Mouse (Mus musculus) midbrain, embryonic 15.5 days (tissue): ENCODE results near the gene Ubl4b. TPM values are rescaled to one million over a fixed set of nuclear protein-coding genes. Genes with fewer than 3 reads are reported as not detected.

ENCODE experiments used
- ATAC-seq: fragments of 200-750 bp; cut with Nextera tagmentation; replicated peaks from 2 replicates; pipeline ENCODE4 v1.8.0; 2017; ENCODE audit warnings: moderate TSS enrichment
- H3K27ac ChIP-seq: fragments of 300-500 bp; sonication (generic); 2 replicates; pipeline ENCODE4 v1.5.1; 2015; ENCODE audit warnings: mild to moderate bottlenecking, inconsistent platforms
- H3K27me3 ChIP-seq: fragments of 300-500 bp; sonication (generic); replicated peaks from 2 replicates; pipeline ENCODE4 v1.6.1; 2015; ENCODE audit warnings: inconsistent platforms
- H3K36me3 ChIP-seq: fragments of 300-500 bp; sonication (generic); replicated peaks from 2 replicates; pipeline ENCODE4 v1.6.1; 2015; ENCODE audit warnings: inconsistent platforms
- H3K4me1 ChIP-seq: fragments of 300-500 bp; sonication (generic); 2 replicates; pipeline ENCODE4 v1.6.1; 2015; ENCODE audit warnings: inconsistent platforms
- H3K4me2 ChIP-seq: fragments of 300-500 bp; sonication (generic); 2 replicates; pipeline ENCODE4 v1.6.1; 2015; ENCODE audit warnings: inconsistent platforms, mild to moderate bottlenecking, moderate library complexity
- H3K4me3 ChIP-seq: fragments of 300-500 bp; sonication (generic); 2 replicates; pipeline ENCODE4 v1.5.1; 2015; ENCODE audit warnings: mild to moderate bottlenecking, inconsistent platforms
- H3K9ac ChIP-seq: fragments of 300-500 bp; sonication (generic); 2 replicates; pipeline ENCODE4 v1.6.1; 2015; ENCODE audit warnings: mild to moderate bottlenecking, inconsistent platforms
- H3K9me3 ChIP-seq: fragments of 300-500 bp; sonication (generic); 2 replicates; pipeline ENCODE4 v1.6.1; 2016; ENCODE audit warnings: inconsistent platforms
- WGBS: fragments of 180-500 bp; shearing (Covaris S2); methylation state at CpG from one replicate; pipeline ENCODE4 v1.1.7; 2015; ENCODE audit warnings: mixed read lengths; 5-methylcytosine and 5-hydroxymethylcytosine counted together
- polyA plus RNA-seq: library from polyadenylated mRNA; unstranded; fragments of >200 nt; fragmentation: Nextera tagmentation; extraction: Ambion mirVana; gene quantifications from 2 replicates; pipeline ENCODE4 v1.2.1, GENCODE M21; 2015

Gene Ubl4b
- polyA plus RNA-seq, 1 experiment from 2014 or later = not detected

- under 1% methylated on average over 17 of the region's 17 CpGs for WGBS
- H3K36me3 ChIP-seq = no peaks in the 10 kb centered on the region
- H3K9ac ChIP-seq = peak overlapping the region; percentile 45
Measured at GRCm38 (mm10) chr3:107536810-107537503, 17.9 kb downstream of the Ubl4b start.

GRCm38 (mm10) chr3:107534951-107535350 lies 19.9 kb downstream of the Ubl4b start:
- H3K27ac ChIP-seq = no peak overlapping the region
- H3K4me1 ChIP-seq = peaks cover 26% of the 10 kb centered on the region
- H3K27me3 ChIP-seq = no peaks in the 10 kb centered on the region
- no peak for ATAC-seq
- no peaks in the 10 kb centered on the region for H3K36me3 ChIP-seq
- H3K4me2 ChIP-seq = no peak overlapping the region
- 89% methylated on average over 7 of the region's 7 CpGs for WGBS
- no peaks in the 10 kb centered on the region for H3K9me3 ChIP-seq
- H3K9ac ChIP-seq = no peak overlapping the region
- H3K4me3 ChIP-seq = no peak overlapping the region

More at GRCm38 (mm10) chr3:107536810-107537503, 17.9 kb downstream of the Ubl4b start:
- no peaks in the 10 kb centered on the region for H3K27me3 ChIP-seq
- peak; percentile 90 for ATAC-seq
- H3K27ac ChIP-seq = peak overlapping the region; percentile 90
- H3K9me3 ChIP-seq = no peaks in the 10 kb centered on the region
- peak overlapping the region; percentile 27 for H3K4me3 ChIP-seq
- H3K4me2 ChIP-seq = peak overlapping the region; percentile 50
- H3K4me1 ChIP-seq = peaks cover 22% of the 10 kb centered on the region

GRCm38 (mm10) chr3:107533532-107533931 lies 21.3 kb downstream of the Ubl4b start:
- Histone ChIP-seq H3K9ac (no peak overlapping the region), H3K27me3 (no peaks in the 10 kb centered on the region), H3K4me2 (no peak overlapping the region), H3K4me1 (peaks cover 40% of the 10 kb centered on the region), H3K9me3 (no peaks in the 10 kb centered on the region), H3K36me3 (no peaks in the 10 kb centered on the region), H3K4me3 (no peak overlapping the region), H3K27ac (no peak overlapping the region)
- WGBS = 53% methylated on average over 4 of the region's 4 CpGs
- no peak for ATAC-seq

- Histone ChIP-seq H3K27ac (peak overlapping the region; percentile 94), H3K4me2 (no peak overlapping the region), H3K27me3 (no peaks in the 10 kb centered on the region), H3K36me3 (no peaks in the 10 kb centered on the region), H3K4me3 (no peak overlapping the region), H3K4me1 (peaks cover 33% of the 10 kb centered on the region), H3K9me3 (no peaks in the 10 kb centered on the region), H3K9ac (no peak overlapping the region)
- no peak for ATAC-seq
- WGBS = 79% methylated on average over 5 of the region's 5 CpGs
Measured at GRCm38 (mm10) chr3:107530581-107530980, 24.3 kb downstream of the Ubl4b start.

- 58% methylated on average over 5 of the region's 5 CpGs for WGBS
- H3K36me3 ChIP-seq = no peaks in the 10 kb centered on the region
- peak; percentile 59 for ATAC-seq
- no peak overlapping the region for H3K4me3 ChIP-seq
- peak overlapping the region; percentile 45 for H3K4me2 ChIP-seq
- H3K9me3 ChIP-seq = no peaks in the 10 kb centered on the region
- no peaks in the 10 kb centered on the region for H3K27me3 ChIP-seq
- H3K9ac ChIP-seq = no peak overlapping the region
- H3K27ac ChIP-seq = peak overlapping the region; percentile 94
- peaks cover 33% of the 10 kb centered on the region for H3K4me1 ChIP-seq
Measured at GRCm38 (mm10) chr3:107529182-107529581, 25.7 kb downstream of the Ubl4b start.

- Histone ChIP-seq H3K9ac (0 out of 2 replicates have a peak overlapping the region, but pooled peaks have one; percentile 21), H3K4me1 (peaks cover 32% of the 10 kb centered on the region), H3K36me3 (no peaks in the 10 kb centered on the region), H3K27ac (peak overlapping the region; percentile 94), H3K9me3 (no peaks in the 10 kb centered on the region), H3K27me3 (no peaks in the 10 kb centered on the region), H3K4me3 (0 out of 2 replicates have a peak overlapping the region, but pooled peaks have one; percentile 16), H3K4me2 (peak overlapping the region; percentile 45)
- WGBS = 6% methylated on average over 9 of the region's 9 CpGs
- peak; percentile 97 for ATAC-seq
Measured at GRCm38 (mm10) chr3:107528401-107529118, 26.3 kb downstream of the Ubl4b start.

- Histone ChIP-seq H3K4me3 (no peak overlapping the region), H3K9ac (no peak overlapping the region), H3K36me3 (no peaks in the 10 kb centered on the region), H3K4me1 (peaks cover 22% of the 10 kb centered on the region), H3K27ac (no peak overlapping the region), H3K27me3 (0 out of 2 replicates have a peak, but pooled peaks cover 5% of the 10 kb centered on the region), H3K9me3 (no peaks in the 10 kb centered on the region), H3K4me2 (no peak overlapping the region)
- ATAC-seq = no peak
- 36% methylated on average over 6 of the region's 6 CpGs for WGBS
Measured at GRCm38 (mm10) chr3:107524547-107524946, 30.3 kb downstream of the Ubl4b start.

GRCm38 (mm10) chr3:107520931-107521330 lies 33.9 kb downstream of the Ubl4b start:
- H3K27me3 ChIP-seq = peaks cover 15% of the 10 kb centered on the region
- no peak overlapping the region for H3K27ac ChIP-seq
- H3K9ac ChIP-seq = no peak overlapping the region
- no peak for ATAC-seq
- H3K4me1 ChIP-seq = peaks cover 21% of the 10 kb centered on the region
- 85% methylated on average over 5 of the region's 5 CpGs for WGBS
- H3K9me3 ChIP-seq = no peaks in the 10 kb centered on the region
- no peaks in the 10 kb centered on the region for H3K36me3 ChIP-seq
- H3K4me3 ChIP-seq = no peak overlapping the region
- H3K4me2 ChIP-seq = no peak overlapping the region

GRCm38 (mm10) chr3:107517631-107518108 lies 37.2 kb downstream of the Ubl4b start, which contains the start of gene Slc6a17:
Slc6a17 (minus strand) TSS chr3:107518018.
- Histone ChIP-seq H3K36me3 (no peaks in the 10 kb centered on the region), H3K27me3 (peaks cover 18% of the 10 kb centered on the region), H3K9me3 (no peaks in the 10 kb centered on the region), H3K4me1 (peaks cover 29% of the 10 kb centered on the region), H3K4me2 (peak within 1 kb of the TSS; percentile 84), H3K27ac (peak within 1 kb of the TSS; percentile 79), H3K9ac (peak within 1 kb of the TSS; percentile 64), H3K4me3 (peak within 1 kb of the TSS; percentile 65)
- 0% methylated on average over 65 of the region's 68 CpGs for WGBS
- ATAC-seq = peak; percentile 89

GRCm38 (mm10) chr3:107516776-107517630 lies 37.9 kb downstream of the Ubl4b start:
- H3K27ac ChIP-seq = peak overlapping the region; percentile 79
- H3K27me3 ChIP-seq = peaks cover 18% of the 10 kb centered on the region
- 4% methylated on average over 54 of the region's 55 CpGs for WGBS
- peak; percentile 89 for ATAC-seq
- H3K36me3 ChIP-seq = no peaks in the 10 kb centered on the region
- H3K9ac ChIP-seq = peak overlapping the region; percentile 64
- no peaks in the 10 kb centered on the region for H3K9me3 ChIP-seq
- H3K4me3 ChIP-seq = peak overlapping the region; percentile 65
- H3K4me2 ChIP-seq = peak overlapping the region; percentile 84
- peaks cover 29% of the 10 kb centered on the region for H3K4me1 ChIP-seq

GRCm38 (mm10) chr3:107515989-107516388 lies 38.9 kb downstream of the Ubl4b start:
- Histone ChIP-seq H3K4me2 (peak overlapping the region; percentile 84), H3K4me1 (peaks cover 29% of the 10 kb centered on the region), H3K27ac (no peak overlapping the region), H3K27me3 (peaks cover 18% of the 10 kb centered on the region), H3K36me3 (no peaks in the 10 kb centered on the region), H3K9me3 (no peaks in the 10 kb centered on the region), H3K9ac (no peak overlapping the region), H3K4me3 (peak overlapping the region; percentile 65; the same call in 1 of the 2 replicates)
- 80% methylated on average over 4 of the region's 4 CpGs for WGBS
- no peak for ATAC-seq
